Mouse (Mus musculus): ENCODE results near the gene Cnih3. TPM values are rescaled to one million over a fixed set of nuclear protein-coding genes. Genes with fewer than 3 reads are reported as not detected.

Cnih3 gene
- polyA plus RNA-seq, 1 experiment: 0.37 TPM

DNA sequence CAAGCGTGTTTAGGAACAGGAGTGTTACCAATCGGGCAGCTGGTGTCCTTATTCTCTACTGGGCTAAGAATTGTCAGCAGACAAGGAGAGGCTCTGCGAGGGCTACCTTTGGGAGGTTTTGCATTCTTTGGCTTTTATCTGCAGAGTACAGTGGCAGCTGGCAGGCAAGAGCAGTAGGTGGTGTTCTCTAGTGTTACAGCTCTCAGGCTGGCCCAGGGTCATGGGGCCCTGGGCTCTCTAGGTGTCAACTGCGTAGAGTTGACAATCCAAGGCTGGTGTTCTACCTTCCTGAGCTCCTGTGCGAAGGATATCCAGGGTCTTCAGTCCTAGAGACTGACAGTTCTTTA, 17.4 kb upstream of the Cnih3 start:
- Histone ChIP-seq H3K79me2 (ENCODE audit: control insufficient read depth, insufficient read depth) (no peaks in the 10 kb centered on the region), H3K36me3 (ENCODE audit: control insufficient read depth, insufficient read depth) (no peaks in the 10 kb centered on the region), H3K4me2 (ENCODE audit: low read depth) (no peak overlapping the region), H3ac (ENCODE audit: control insufficient read depth, insufficient read length) (no peak overlapping the region), H3K27me3 (ENCODE audit: control insufficient read depth, insufficient read depth, insufficient read length) (no peaks in the 10 kb centered on the region), H3K4me3 (no peak overlapping the region)
- TF ChIP-seq POLR2A (IDR thresholded peaks at IDR 0.05; ENCODE audit: insufficient read length, low read depth): no peak
- TF ChIP-seq MYOD1 (IDR thresholded peaks at IDR 0.05; ENCODE audit: control insufficient read depth in 1 of 3, insufficient read length in 2 of 3, low read depth in 2 of 3): no peak
- TF ChIP-seq MAX (IDR thresholded peaks at IDR 0.05; ENCODE audit: low read depth): no peak
- TF ChIP-seq POLR2AphosphoS2 (IDR thresholded peaks at IDR 0.05; ENCODE audit: insufficient read length, low read depth): no peak
- TF ChIP-seq TCF12 (IDR thresholded peaks at IDR 0.05; ENCODE audit: insufficient read depth, poor library complexity, severe bottlenecking): no peak
- no peak for TF ChIP-seq SRF (IDR thresholded peaks at IDR 0.05; ENCODE audit: control insufficient read depth, insufficient read length, low read depth)
- TF ChIP-seq REST (IDR thresholded peaks at IDR 0.05; ENCODE audit: insufficient read depth, insufficient read length): no peak
- no peak for TF ChIP-seq CEBPB (IDR thresholded peaks at IDR 0.05; ENCODE audit: insufficient read depth, poor library complexity, severe bottlenecking)
- no peak for TF ChIP-seq E2F4 (IDR thresholded peaks at IDR 0.05; ENCODE audit: insufficient read depth)
- no peak for TF ChIP-seq MYOG (IDR thresholded peaks at IDR 0.05; ENCODE audit: control insufficient read depth in 1 of 3, insufficient read depth in 1 of 3, insufficient read length in 2 of 3, low read depth in 2 of 3)
- no peak for TF ChIP-seq USF1 (IDR thresholded peaks at IDR 0.05; ENCODE audit: low read depth)
- no peak for TF ChIP-seq TCF3 (IDR thresholded peaks at IDR 0.05; ENCODE audit: insufficient read length, low read depth)

GRCm38 (mm10) chr1:181335388-181335787, 17.0 kb upstream of the Cnih3 start:
- TF ChIP-seq CEBPB (IDR thresholded peaks at IDR 0.05; ENCODE audit: insufficient read depth, poor library complexity, severe bottlenecking): peak; percentile 79
- TF ChIP-seq TCF3 (IDR thresholded peaks at IDR 0.05; ENCODE audit: insufficient read length, low read depth): no peak
- TF ChIP-seq USF1 (IDR thresholded peaks at IDR 0.05; ENCODE audit: low read depth): peak; percentile 59
- no peak for TF ChIP-seq POLR2A (IDR thresholded peaks at IDR 0.05; ENCODE audit: insufficient read length, low read depth)
- peak; percentile 60 to 87 (median 62) for TF ChIP-seq MYOD1 (IDR thresholded peaks at IDR 0.05; ENCODE audit: control insufficient read depth in 1 of 3, insufficient read length in 2 of 3, low read depth in 2 of 3)
- TF ChIP-seq TCF12 (IDR thresholded peaks at IDR 0.05; ENCODE audit: insufficient read depth, poor library complexity, severe bottlenecking): peak; percentile 34
- no peak for TF ChIP-seq POLR2AphosphoS2 (IDR thresholded peaks at IDR 0.05; ENCODE audit: insufficient read length, low read depth)
- peak in 2 of 3 experiments; percentile 82 to 87 for TF ChIP-seq MYOG (IDR thresholded peaks at IDR 0.05; ENCODE audit: control insufficient read depth in 1 of 3, insufficient read depth in 1 of 3, insufficient read length in 2 of 3, low read depth in 2 of 3)
- no peak for TF ChIP-seq REST (IDR thresholded peaks at IDR 0.05; ENCODE audit: insufficient read depth, insufficient read length)
- TF ChIP-seq E2F4 (IDR thresholded peaks at IDR 0.05; ENCODE audit: insufficient read depth): no peak
- TF ChIP-seq MAX (IDR thresholded peaks at IDR 0.05; ENCODE audit: low read depth): no peak
- no peak for TF ChIP-seq SRF (IDR thresholded peaks at IDR 0.05; ENCODE audit: control insufficient read depth, insufficient read length, low read depth)
- Histone ChIP-seq H3ac (ENCODE audit: control insufficient read depth, insufficient read length) (no peak overlapping the region), H3K27me3 (ENCODE audit: control insufficient read depth, insufficient read depth, insufficient read length) (no peaks in the 10 kb centered on the region), H3K79me2 (ENCODE audit: control insufficient read depth, insufficient read depth) (no peaks in the 10 kb centered on the region), H3K36me3 (ENCODE audit: control insufficient read depth, insufficient read depth) (no peaks in the 10 kb centered on the region), H3K4me3 (no peak overlapping the region), H3K4me2 (ENCODE audit: low read depth) (no peak overlapping the region)

DNA sequence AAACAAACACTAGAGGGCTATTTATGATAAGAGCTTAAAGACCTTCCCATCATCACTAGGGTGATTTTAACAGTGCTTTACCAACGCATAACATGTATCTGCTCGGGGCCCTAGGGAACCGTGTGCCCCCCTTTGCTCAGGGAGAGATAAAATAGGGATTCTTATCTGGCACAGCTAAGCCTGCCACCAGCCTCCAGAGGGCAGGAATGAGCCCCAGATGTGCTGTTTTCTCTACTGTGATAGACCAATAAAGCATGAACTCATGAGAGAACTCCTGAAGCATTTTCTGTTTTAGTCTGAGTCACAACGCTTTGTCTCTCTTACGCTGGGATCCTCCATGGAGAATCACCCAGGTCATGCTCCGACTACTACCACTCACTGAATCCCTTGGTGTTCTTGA, 15.6 kb upstream of the Cnih3 start:
- H3K27me3 ChIP-seq (ENCODE audit: control insufficient read depth, insufficient read depth, insufficient read length): no peaks in the 10 kb centered on the region
- no peak overlapping the region for H3ac ChIP-seq (ENCODE audit: control insufficient read depth, insufficient read length)
- H3K4me2 ChIP-seq (ENCODE audit: low read depth): no peak overlapping the region
- H3K36me3 ChIP-seq (ENCODE audit: control insufficient read depth, insufficient read depth): no peaks in the 10 kb centered on the region
- H3K79me2 ChIP-seq (ENCODE audit: control insufficient read depth, insufficient read depth): no peaks in the 10 kb centered on the region
- TF ChIP-seq MAX (IDR thresholded peaks at IDR 0.05; ENCODE audit: low read depth): no peak
- no peak for TF ChIP-seq MYOD1 (IDR thresholded peaks at IDR 0.05; ENCODE audit: control insufficient read depth in 1 of 3, insufficient read length in 2 of 3, low read depth in 2 of 3)
- no peak for TF ChIP-seq REST (IDR thresholded peaks at IDR 0.05; ENCODE audit: insufficient read depth, insufficient read length)
- no peak for TF ChIP-seq USF1 (IDR thresholded peaks at IDR 0.05; ENCODE audit: low read depth)
- no peak for TF ChIP-seq MYOG (IDR thresholded peaks at IDR 0.05; ENCODE audit: control insufficient read depth in 1 of 3, insufficient read depth in 1 of 3, insufficient read length in 2 of 3, low read depth in 2 of 3)
- no peak for TF ChIP-seq POLR2AphosphoS2 (IDR thresholded peaks at IDR 0.05; ENCODE audit: insufficient read length, low read depth)
- no peak for TF ChIP-seq POLR2A (IDR thresholded peaks at IDR 0.05; ENCODE audit: insufficient read length, low read depth)
- no peak for TF ChIP-seq E2F4 (IDR thresholded peaks at IDR 0.05; ENCODE audit: insufficient read depth)
- no peak for TF ChIP-seq SRF (IDR thresholded peaks at IDR 0.05; ENCODE audit: control insufficient read depth, insufficient read length, low read depth)
- no peak for TF ChIP-seq TCF12 (IDR thresholded peaks at IDR 0.05; ENCODE audit: insufficient read depth, poor library complexity, severe bottlenecking)
- TF ChIP-seq TCF3 (IDR thresholded peaks at IDR 0.05; ENCODE audit: insufficient read length, low read depth): no peak
- no peak overlapping the region for H3K4me3 ChIP-seq

DNA sequence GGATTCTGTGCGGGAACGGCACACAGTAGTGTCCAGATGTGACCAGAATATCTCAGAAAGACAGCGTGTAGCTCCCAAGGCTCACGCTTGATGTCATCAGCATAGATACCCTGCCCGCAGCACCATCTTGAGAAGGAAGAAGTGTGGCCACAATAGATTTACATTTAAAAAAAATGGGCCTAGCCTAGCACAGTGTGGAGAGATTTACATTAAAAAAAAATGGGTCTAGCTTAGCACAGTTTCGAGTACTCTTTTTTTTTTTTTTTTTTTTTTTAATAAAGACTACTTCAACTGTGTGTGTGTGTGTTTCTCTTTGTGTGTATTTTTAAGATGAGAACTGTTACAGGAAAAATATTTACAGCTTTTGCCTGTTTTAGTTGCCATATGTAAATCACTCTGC, 13.3 kb upstream of the Cnih3 start:
- TF ChIP-seq USF1 (IDR thresholded peaks at IDR 0.05; ENCODE audit: low read depth) (no peak), CEBPB (IDR thresholded peaks at IDR 0.05; ENCODE audit: insufficient read depth, poor library complexity, severe bottlenecking) (no peak), MYOD1 (IDR thresholded peaks at IDR 0.05; ENCODE audit: control insufficient read depth in 1 of 3, insufficient read length in 2 of 3, low read depth in 2 of 3) (no peak), MAX (IDR thresholded peaks at IDR 0.05; ENCODE audit: low read depth) (no peak), SRF (IDR thresholded peaks at IDR 0.05; ENCODE audit: control insufficient read depth, insufficient read length, low read depth) (no peak), POLR2A (IDR thresholded peaks at IDR 0.05; ENCODE audit: insufficient read length, low read depth) (no peak), MYOG (IDR thresholded peaks at IDR 0.05; ENCODE audit: control insufficient read depth in 1 of 3, insufficient read depth in 1 of 3, insufficient read length in 2 of 3, low read depth in 2 of 3) (no peak), TCF3 (IDR thresholded peaks at IDR 0.05; ENCODE audit: insufficient read length, low read depth) (no peak), E2F4 (IDR thresholded peaks at IDR 0.05; ENCODE audit: insufficient read depth) (no peak), TCF12 (IDR thresholded peaks at IDR 0.05; ENCODE audit: insufficient read depth, poor library complexity, severe bottlenecking) (no peak), POLR2AphosphoS2 (IDR thresholded peaks at IDR 0.05; ENCODE audit: insufficient read length, low read depth) (no peak), REST (IDR thresholded peaks at IDR 0.05; ENCODE audit: insufficient read depth, insufficient read length) (no peak)
- H3K79me2 ChIP-seq (ENCODE audit: control insufficient read depth, insufficient read depth): no peaks in the 10 kb centered on the region
- no peak overlapping the region for H3ac ChIP-seq (ENCODE audit: control insufficient read depth, insufficient read length)
- no peak overlapping the region for H3K4me3 ChIP-seq
- no peaks in the 10 kb centered on the region for H3K36me3 ChIP-seq (ENCODE audit: control insufficient read depth, insufficient read depth)
- no peak overlapping the region for H3K4me2 ChIP-seq (ENCODE audit: low read depth)
- H3K27me3 ChIP-seq (ENCODE audit: control insufficient read depth, insufficient read depth, insufficient read length): no peaks in the 10 kb centered on the region
